Mouse (Mus musculus) embryonic facial prominence, embryonic 12.5 days (tissue): Measurements from ENCODE around the gene Rab37. TPM values are rescaled to one million over a fixed set of nuclear protein-coding genes. Genes with fewer than 3 reads are reported as not detected.

Experiments
- ATAC-seq: fragments of 200-750 bp; cut with Nextera tagmentation; 2 replicates; pipeline ENCODE4 v1.8.0; 2017; ENCODE audit not compliant: insufficient number of reproducible peaks, insufficient read depth, low FRiP score, low TSS enrichment
- H3K27ac ChIP-seq: fragments of 300-500 bp; sonication (generic); 2 replicates; pipeline ENCODE4 v1.5.1; 2016; ENCODE audit warnings: mild to moderate bottlenecking
- H3K27me3 ChIP-seq: fragments of 300-500 bp; sonication (generic); 2 replicates; pipeline ENCODE4 v1.6.1; 2016; ENCODE audit warnings: mild to moderate bottlenecking, moderate library complexity
- H3K36me3 ChIP-seq: fragments of 300-500 bp; sonication (generic); 2 replicates; pipeline ENCODE4 v1.6.1; 2016; ENCODE audit warnings: mild to moderate bottlenecking
- H3K4me1 ChIP-seq: fragments of 300-500 bp; sonication (generic); 2 replicates; pipeline ENCODE4 v1.6.1; 2016
- H3K4me2 ChIP-seq: fragments of 300-500 bp; sonication (generic); replicated peaks from 2 replicates; pipeline ENCODE4 v1.6.1; 2016; ENCODE audit warnings: mild to moderate bottlenecking, moderate library complexity
- H3K4me3 ChIP-seq: fragments of 300-500 bp; sonication (generic); 2 replicates; pipeline ENCODE4 v1.5.1; 2016; ENCODE audit warnings: mild to moderate bottlenecking
- H3K9ac ChIP-seq: fragments of 300-500 bp; sonication (generic); 2 replicates; pipeline ENCODE4 v1.6.1; 2016; ENCODE audit warnings: mild to moderate bottlenecking, moderate library complexity
- H3K9me3 ChIP-seq: fragments of 300-500 bp; sonication (generic); 2 replicates; pipeline ENCODE4 v1.6.1; 2016; ENCODE audit warnings: mild to moderate bottlenecking, moderate library complexity
- WGBS: fragments of 180-500 bp; shearing (Covaris S2); methylation state at CpG from one replicate; pipeline ENCODE4 v1.1.7; 2016; 5-methylcytosine and 5-hydroxymethylcytosine counted together
- polyA plus RNA-seq: library from polyadenylated mRNA; unstranded; fragments of >200 nt; fragmentation: Nextera tagmentation; extraction: Ambion mirVana; gene quantifications from 2 replicates; pipeline ENCODE4 v1.2.1, GENCODE M21; 2016

The Rab37 gene
- polyA plus RNA-seq, 1 experiment from 2014 or later, result 2.1 TPM

DNA sequence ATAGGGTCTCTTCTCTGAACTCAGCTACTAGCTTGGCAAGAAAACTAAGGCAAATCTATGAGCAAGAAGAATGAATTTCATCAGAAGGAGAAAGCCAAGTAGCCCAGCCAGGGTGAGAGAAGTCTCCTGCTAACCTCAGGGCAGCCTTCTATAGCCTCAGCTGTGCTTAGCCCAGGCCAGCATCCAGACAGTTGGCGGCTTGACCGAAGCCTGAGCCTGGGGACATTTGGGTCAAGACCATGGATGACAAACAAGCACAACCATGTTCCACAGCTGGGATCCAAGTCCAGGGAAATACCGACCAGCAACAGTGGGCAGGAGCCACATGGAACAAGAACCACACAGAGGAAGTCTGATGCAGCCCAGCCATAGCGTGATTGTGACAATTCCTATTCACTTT is 56.6 kb downstream of the Rab37 start:
- no peak for ATAC-seq

DNA sequence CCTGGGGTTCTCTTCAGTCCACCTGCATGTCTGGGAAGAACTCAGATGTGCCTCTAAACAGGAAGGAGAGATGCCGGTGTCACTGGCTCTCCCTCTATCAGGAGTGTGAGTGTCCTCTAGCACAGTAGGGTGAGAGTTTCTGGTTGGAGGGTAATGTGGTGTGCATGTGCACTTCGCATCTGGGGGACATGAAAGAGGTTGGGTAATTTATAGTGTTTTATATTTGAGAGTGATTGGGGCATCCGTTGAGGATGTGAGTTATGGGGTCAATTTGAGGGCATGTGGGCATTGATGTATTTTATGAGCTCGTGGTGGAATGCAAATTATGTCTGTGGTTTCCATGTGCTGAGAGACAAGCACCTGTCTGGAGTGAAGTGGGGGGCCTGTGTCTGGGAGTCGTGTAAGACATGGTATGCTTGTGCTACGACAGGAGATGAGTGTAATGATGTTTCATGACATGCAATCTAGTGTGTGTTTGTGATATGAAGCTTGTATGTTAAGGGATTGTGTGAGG is 59.6 kb downstream of the Rab37 start:
- WGBS, result 65% methylated on average over 6 of the region's 6 CpGs
- Histone ChIP-seq H3K9ac (no peak overlapping the region), H3K4me2 (no peak overlapping the region), H3K4me3 (no peak overlapping the region), H3K27ac (no peak overlapping the region), H3K27me3 (peaks cover 31% of the 10 kb centered on the region), H3K9me3 (no peaks in the 10 kb centered on the region), H3K4me1 (peaks cover 16% of the 10 kb centered on the region; the same call in 1 of the 2 replicates), H3K36me3 (no peaks in the 10 kb centered on the region)
- ATAC-seq, result no peak

More for the DNA sequence above, 56.6 kb downstream of the Rab37 start:
- H3K4me2 ChIP-seq, result no peak overlapping the region
- H3K27me3 ChIP-seq, result 0 out of 2 replicates have a peak, but pooled peaks cover 2% of the 10 kb centered on the region
- H3K27ac ChIP-seq, result no peak overlapping the region
- no peaks in the 10 kb centered on the region for H3K36me3 ChIP-seq
- no peak overlapping the region for H3K4me3 ChIP-seq
- H3K9me3 ChIP-seq, result no peaks in the 10 kb centered on the region
- no peak overlapping the region for H3K9ac ChIP-seq
- 81% methylated on average over 4 of the region's 4 CpGs for WGBS
- H3K4me1 ChIP-seq, result peaks cover 9% of the 10 kb centered on the region; the same call in 1 of the 2 replicates

- no peaks in the 10 kb centered on the region for H3K9me3 ChIP-seq
- H3K4me3 ChIP-seq, result peak overlapping the region; percentile 34
- WGBS, result 8% methylated on average over 15 of the region's 15 CpGs
- H3K9ac ChIP-seq, result no peak overlapping the region
- H3K4me1 ChIP-seq, result peaks cover 16% of the 10 kb centered on the region; the same call in 1 of the 2 replicates
- H3K27ac ChIP-seq, result no peak overlapping the region
- ATAC-seq, result no peak
- peaks cover 41% of the 10 kb centered on the region for H3K27me3 ChIP-seq
- H3K4me2 ChIP-seq, result peak overlapping the region; percentile 50
- H3K36me3 ChIP-seq, result no peaks in the 10 kb centered on the region
Measured at GRCm38 (mm10) chr11:115151755-115152429, 60.7 kb downstream of the Rab37 start.

DNA sequence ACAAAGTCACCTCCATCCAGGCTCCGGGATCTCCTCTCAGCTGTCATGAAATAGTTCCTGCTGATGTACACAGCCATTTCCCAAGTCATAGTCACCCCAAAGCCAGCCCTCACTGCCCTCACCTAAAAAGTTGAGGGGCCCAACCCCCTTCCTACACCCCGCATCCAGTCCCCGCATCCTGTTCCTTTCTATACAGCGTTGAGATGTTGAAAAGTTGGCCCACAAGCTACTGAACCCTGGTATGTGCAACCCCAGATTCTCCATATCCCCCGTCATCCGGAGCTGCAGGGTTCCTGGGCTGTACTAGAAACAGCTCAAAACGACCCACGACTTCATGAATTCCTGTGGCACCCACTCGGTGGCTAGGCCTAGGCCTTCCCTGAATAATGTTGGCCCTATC is 61.9 kb downstream of the Rab37 start:
- H3K4me1 ChIP-seq, result peaks cover 23% of the 10 kb centered on the region; the same call in 1 of the 2 replicates
- no peak overlapping the region for H3K9ac ChIP-seq
- no peak for ATAC-seq
- 79% methylated on average over 9 of the region's 9 CpGs for WGBS
- H3K27me3 ChIP-seq, result peaks cover 47% of the 10 kb centered on the region
- H3K4me3 ChIP-seq, result no peak overlapping the region
- 0 out of 2 replicates have a peak overlapping the region, but pooled peaks have one; percentile 18 for H3K27ac ChIP-seq
- H3K9me3 ChIP-seq, result no peaks in the 10 kb centered on the region
- no peak overlapping the region for H3K4me2 ChIP-seq
- no peaks in the 10 kb centered on the region for H3K36me3 ChIP-seq

- H3K4me3 ChIP-seq, result peak overlapping the region; percentile 27
- WGBS, result under 1% methylated on average over 31 of the region's 35 CpGs
- no peaks in the 10 kb centered on the region for H3K36me3 ChIP-seq
- no peaks in the 10 kb centered on the region for H3K9me3 ChIP-seq
- H3K4me2 ChIP-seq, result peak overlapping the region; percentile 37
- peaks cover 28% of the 10 kb centered on the region; the same call in 1 of the 2 replicates for H3K4me1 ChIP-seq
- no peak overlapping the region for H3K9ac ChIP-seq
- ATAC-seq, result peak; percentile 31; the same call in 1 of the 2 replicates
- H3K27me3 ChIP-seq, result peaks cover 47% of the 10 kb centered on the region
- H3K27ac ChIP-seq, result no peak overlapping the region
Measured at GRCm38 (mm10) chr11:115153699-115154292, 62.6 kb downstream of the Rab37 start.

DNA sequence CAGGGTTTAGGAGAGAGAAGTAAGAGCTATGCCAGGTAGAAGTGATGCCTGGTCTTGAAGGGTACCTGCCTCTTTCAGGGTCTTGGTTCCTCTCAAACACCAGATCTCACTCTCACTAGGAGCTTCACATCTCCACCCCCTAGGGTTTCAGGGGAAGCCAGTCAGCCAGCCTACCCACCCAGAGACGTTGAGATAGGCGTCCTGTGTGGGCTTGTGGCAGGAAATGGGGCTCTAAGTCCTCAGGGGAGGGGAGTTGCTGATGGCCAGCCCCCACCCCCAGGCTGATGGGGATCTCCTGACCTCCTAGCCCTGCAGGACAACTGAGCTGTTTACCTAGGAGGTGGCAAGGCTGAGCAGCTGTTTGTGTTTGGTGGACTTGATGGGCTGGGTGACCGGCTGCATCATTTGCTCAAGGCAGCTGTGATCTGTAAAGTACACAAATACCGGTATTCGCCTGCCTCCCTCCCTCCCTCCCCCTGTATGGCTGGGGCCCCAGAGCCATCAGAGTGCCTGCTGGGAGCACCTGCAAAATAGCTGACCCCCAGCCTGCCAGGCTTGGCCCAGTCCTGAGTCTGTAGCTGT is 63.9 kb downstream of the Rab37 start:
- Histone ChIP-seq H3K4me2 (no peak overlapping the region), H3K9me3 (no peaks in the 10 kb centered on the region), H3K4me3 (no peak overlapping the region), H3K9ac (no peak overlapping the region), H3K36me3 (no peaks in the 10 kb centered on the region), H3K4me1 (peaks cover 28% of the 10 kb centered on the region; the same call in 1 of the 2 replicates), H3K27me3 (peaks cover 47% of the 10 kb centered on the region), H3K27ac (no peak overlapping the region)
- ATAC-seq, result no peak
- WGBS, result 21% methylated on average over 5 of the region's 5 CpGs

GRCm38 (mm10) chr11:115157933-115158719 is 66.9 kb downstream of the Rab37 start:
- Histone ChIP-seq H3K4me3 (no peak overlapping the region), H3K27me3 (peaks cover 50% of the 10 kb centered on the region), H3K4me2 (no peak overlapping the region), H3K36me3 (no peaks in the 10 kb centered on the region), H3K9me3 (no peaks in the 10 kb centered on the region), H3K27ac (0 out of 2 replicates have a peak overlapping the region, but pooled peaks have one; percentile 55), H3K9ac (0 out of 2 replicates have a peak overlapping the region, but pooled peaks have one; percentile 8), H3K4me1 (peaks cover 25% of the 10 kb centered on the region)
- WGBS, result 22% methylated on average over 12 of the region's 12 CpGs
- no peak for ATAC-seq

DNA sequence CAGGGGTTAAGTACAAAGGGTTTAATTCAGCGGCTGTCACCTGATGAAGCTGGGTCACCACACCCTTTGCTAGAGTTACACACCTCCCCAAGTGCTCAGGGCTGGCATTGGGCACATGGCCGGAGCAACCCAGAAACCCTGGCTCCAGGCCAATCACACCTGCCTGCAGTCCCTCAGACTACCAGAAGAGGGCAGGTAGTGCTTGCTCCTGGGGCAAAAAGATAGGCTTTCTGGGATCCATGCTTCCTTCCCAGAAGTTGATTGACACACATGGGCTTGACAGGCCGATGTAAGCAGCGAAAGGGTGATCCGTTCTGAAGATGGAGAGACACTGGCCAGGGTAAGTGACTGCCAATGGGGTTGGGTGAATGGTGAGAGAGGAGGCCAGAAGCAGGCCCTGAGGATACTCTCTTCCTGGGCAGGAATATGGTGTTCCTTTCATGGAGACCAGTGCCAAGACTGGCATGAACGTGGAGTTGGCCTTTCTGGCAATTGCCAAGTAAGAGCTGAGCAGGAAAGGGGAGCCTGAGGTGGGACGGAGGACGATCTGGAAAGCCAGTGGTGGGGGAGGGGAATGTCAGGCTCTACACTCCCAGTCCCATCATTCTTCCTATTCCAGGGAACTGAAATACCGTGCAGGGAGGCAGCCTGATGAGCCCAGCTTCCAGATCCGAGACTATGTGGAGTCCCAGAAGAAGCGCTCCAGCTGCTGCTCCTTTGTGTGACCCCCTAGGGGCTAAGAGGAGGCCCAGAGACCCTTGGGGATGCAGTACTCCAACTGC is 69.0 kb downstream of the Rab37 start:
- H3K27me3 ChIP-seq, result peaks cover 50% of the 10 kb centered on the region
- ATAC-seq, result no peak
- no peak overlapping the region for H3K4me3 ChIP-seq
- peaks cover 39% of the 10 kb centered on the region for H3K4me1 ChIP-seq
- H3K9me3 ChIP-seq, result no peaks in the 10 kb centered on the region
- H3K27ac ChIP-seq, result no peak overlapping the region
- H3K36me3 ChIP-seq, result no peaks in the 10 kb centered on the region
- H3K9ac ChIP-seq, result no peak overlapping the region
- WGBS, result 52% methylated on average over 11 of the region's 11 CpGs
- H3K4me2 ChIP-seq, result no peak overlapping the region

DNA sequence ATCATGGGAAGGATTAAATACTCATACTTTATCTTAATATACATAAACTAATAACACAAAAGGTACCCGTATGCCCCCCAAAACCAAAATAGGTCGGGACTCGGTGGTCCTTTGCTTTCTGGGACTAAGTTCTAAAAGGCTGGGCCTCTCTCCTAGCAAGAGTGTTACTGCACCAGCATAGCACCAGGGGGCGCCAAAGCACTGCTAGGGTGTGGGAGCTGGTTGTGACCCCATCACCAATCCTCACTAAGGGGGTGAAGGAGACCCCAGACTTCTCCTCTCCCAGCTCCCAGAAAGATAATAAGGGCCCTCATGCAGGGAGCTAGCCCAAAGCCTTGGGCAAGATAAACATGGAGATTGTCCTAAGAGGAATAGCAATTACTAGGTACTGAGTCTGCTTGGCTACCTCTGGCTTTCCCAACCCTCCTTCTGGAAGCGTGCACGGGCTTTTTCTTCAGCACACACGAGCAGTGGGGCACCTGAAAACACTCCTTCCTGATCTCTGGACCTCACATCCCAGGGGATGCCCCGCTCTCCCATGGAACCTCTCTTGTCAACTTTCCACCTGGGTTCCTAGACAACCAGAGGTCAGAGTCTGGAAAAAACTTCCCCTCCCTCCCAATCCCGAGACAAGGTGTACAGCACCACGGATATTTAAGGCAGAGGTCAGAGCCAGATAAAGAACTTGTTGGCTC is 69.8 kb downstream of the Rab37 start:
- ATAC-seq, result no peak
- Histone ChIP-seq H3K27ac (no peak overlapping the region), H3K9ac (no peak overlapping the region), H3K36me3 (no peaks in the 10 kb centered on the region), H3K4me2 (no peak overlapping the region), H3K27me3 (peaks cover 50% of the 10 kb centered on the region), H3K4me3 (no peak overlapping the region), H3K9me3 (no peaks in the 10 kb centered on the region), H3K4me1 (peaks cover 37% of the 10 kb centered on the region)
- 27% methylated on average over 10 of the region's 10 CpGs for WGBS

- peaks cover 48% of the 10 kb centered on the region for H3K27me3 ChIP-seq
- H3K9me3 ChIP-seq, result no peaks in the 10 kb centered on the region
- no peak overlapping the region for H3K4me3 ChIP-seq
- H3K9ac ChIP-seq, result no peak overlapping the region
- H3K4me1 ChIP-seq, result peaks cover 37% of the 10 kb centered on the region
- WGBS, result 64% methylated on average over 9 of the region's 9 CpGs
- no peaks in the 10 kb centered on the region for H3K36me3 ChIP-seq
- no peak overlapping the region for H3K4me2 ChIP-seq
- H3K27ac ChIP-seq, result no peak overlapping the region
- no peak for ATAC-seq
Measured at GRCm38 (mm10) chr11:115161578-115162204, 70.5 kb downstream of the Rab37 start.
